Mouse (Mus musculus): Measurements from ENCODE around the gene Itga8.

DNA sequence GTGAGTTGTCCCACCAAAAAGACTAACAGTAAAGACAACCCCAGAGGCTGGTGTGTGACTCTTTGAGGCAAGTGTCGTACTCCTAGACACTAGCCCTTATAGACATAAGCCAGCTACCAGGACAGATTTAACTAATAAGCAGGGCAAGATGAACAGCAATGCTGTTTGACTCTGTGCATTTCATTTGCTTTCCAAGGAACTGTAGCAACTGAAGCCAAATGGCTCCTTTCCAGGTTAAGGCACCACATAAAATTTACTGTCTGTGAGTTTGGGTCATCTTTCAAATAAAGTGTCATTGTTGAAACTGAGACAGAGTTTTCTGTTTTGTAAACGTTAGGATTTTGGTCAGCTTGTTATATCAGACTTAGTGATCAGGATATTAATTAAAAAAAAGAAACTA lies 194.5 kb downstream of the Itga8 start:
- TF ChIP-seq CTCF (conservative IDR thresholded peaks at IDR 0.05; ENCODE audit: low read length) (no peak), POU5F1 (IDR thresholded peaks at IDR 0.05; ENCODE audit: borderline replicate concordance, low read length) (no peak), NANOG (IDR thresholded peaks at IDR 0.05; ENCODE audit: borderline replicate concordance, low read length) (no peak)

Measured in E14TG2a.4 (cell line).